Mouse (Mus musculus): Measurements from ENCODE around the gene 1700123O20Rik.

1700123O20Rik gene

DNA sequence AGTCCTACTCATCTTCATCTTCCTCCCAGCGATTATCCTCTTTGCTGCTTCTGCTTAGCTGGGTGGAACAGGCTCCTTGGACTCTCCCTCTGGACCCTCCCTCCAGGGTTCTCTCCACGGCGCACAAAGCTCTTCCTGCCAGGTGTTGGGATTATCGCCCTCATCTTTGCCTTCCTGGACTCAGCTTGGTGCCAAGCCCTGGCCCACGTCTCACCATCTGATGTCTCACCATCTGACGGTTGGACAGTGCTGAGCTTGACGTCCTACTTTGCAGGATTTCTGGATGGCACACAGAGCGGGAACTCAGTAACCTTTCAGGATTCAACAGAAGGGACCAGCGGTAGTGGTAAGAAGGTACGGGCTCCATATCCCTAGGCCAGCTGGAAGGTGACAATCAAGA, 35.7 kb downstream of the 1700123O20Rik start:
- in situ Hi-C loops (cut with MboI) = no loop called here

DNA sequence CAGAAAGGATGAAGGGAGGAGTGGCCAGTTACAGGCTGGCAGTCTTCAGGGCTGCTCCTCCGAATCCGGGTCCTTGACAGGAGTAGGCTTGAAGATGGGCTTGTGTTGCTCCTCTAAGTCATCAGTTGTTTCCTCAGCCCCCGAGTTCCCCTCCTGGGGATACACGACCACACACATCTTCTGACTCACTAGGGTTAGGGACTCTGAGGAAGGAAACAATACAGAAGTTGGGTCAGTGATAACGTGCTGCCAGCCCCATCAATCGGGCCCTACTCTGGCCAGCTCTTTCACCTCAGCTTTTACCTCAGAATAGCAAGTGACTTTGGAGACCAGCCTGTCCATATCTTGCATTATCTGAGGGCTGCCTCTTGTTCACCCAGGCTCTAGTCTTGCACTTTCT, 38.0 kb downstream of the 1700123O20Rik start:
- in situ Hi-C loops (cut with MboI) = no loop called here

DNA sequence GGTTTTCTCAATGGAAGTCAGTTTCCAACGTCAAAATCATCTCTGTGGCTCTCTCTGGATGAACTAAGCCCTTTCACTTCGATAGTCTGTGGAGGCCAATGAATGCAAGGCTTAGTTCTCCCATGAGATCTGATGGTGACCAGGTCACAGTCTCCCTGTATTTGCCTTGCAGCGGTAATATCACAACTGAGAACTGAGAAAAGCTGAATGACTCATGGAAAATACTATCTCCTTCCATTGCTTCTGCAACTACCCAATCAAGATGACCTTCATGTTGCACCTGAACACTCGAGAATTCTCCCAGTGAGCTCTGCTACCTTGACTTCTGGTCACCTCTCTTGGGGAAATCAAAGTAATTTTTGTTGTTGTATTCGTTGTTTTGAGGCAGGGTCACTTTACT, 41.5 kb downstream of the 1700123O20Rik start:
- in situ Hi-C loops (cut with MboI) = no loop called here

DNA sequence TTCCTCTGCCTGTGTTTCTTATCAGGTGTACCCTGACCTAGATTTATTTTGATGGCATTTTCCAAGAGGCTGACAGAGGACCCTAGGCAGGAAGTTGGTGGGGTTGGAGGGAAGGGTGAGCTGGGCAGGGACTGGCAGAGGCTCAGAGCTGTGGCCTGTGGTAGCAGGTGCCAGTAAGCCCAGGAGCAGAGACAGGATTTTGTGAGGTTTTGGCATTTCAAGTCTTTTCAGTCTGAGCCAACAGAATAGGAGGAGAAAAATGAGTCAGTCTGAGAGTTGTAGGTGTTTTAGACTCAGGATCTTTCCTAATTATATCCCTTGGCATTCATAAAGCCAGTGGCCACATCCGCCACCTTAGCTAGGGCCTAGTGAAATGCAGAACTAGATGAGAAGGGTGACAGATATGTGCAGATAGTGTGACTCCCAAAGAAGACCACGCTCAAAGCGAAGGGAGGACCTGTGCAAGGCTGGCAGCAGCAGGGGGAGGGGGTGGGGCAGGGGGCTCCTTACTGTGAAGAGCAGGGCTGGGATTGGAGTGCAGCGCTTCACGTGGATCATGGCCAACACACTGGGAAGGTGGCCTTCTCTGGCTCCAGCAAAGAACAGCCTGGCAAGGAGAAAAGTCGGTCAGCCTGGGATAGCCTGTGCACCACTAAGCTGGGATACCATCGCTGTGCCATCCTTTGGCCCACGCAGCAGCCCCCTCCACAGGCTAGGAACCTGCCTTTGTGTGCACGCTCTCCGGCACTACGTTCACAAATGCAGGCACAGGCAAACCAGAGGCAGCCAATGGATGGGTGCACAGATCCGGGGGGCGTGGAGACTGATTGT, 43.0 kb downstream of the 1700123O20Rik start:
- in situ Hi-C loops (cut with MboI) = no loop called here

DNA sequence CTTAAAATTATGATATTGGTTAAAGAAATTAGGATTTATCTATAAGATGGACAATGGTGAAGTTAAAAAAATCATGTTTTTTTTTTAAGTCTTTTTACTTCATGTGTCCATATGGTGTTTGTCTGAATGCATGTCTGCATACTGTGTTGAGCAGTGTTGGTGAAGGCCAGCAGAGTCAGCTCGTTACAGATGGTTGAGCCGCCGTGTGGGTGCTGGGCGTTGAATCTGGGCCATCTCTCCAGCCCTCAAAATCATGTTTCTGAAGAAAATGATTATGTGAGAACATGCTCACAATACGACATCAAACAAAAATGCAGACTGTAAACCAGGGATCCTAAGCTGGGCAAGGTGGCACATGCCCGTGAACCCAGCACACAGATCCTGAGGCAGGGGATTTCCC, 44.3 kb downstream of the 1700123O20Rik start:
- in situ Hi-C loops (cut with MboI) = no loop called here

DNA sequence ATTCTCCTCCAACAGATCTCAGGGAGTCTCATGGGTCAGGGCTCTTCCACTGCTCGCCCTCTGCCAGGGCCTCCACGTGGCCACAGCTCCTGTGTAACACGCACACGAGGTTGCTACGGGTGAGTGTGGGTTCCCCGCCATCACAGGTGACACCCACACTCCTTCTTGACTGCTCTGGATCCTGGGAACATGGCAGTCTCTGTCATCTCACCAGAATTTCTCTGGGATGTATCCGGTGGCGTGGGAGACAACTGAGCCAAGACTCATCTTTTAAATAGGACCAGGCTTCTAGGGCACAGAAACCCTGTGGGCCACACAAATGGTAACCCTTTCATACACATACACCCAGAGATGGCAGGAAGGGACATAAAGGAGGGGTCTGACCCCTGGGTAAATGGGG, 46.2 kb downstream of the 1700123O20Rik start:
- in situ Hi-C loops (cut with MboI) = no loop called here

DNA sequence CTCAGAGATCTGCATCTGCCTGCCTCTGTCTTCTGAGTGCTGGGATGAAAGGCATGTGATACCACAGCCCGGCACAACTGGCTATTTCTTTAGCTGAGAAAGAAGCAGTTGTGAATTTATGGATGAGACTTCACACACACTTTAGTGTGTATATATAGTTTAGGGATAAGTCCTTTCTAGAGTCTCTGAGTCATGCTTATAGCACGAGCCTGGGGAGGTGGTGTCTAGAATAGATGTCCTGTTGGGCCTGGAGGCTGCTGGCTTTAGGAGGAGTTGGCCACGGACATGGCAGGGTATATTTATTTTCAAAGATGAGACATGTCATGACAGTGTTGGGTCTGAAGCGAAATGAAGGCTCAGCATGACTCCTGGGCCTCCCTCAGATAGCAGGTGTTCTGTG, 48.0 kb downstream of the 1700123O20Rik start:
- in situ Hi-C loops (cut with MboI) = no loop called here

DNA sequence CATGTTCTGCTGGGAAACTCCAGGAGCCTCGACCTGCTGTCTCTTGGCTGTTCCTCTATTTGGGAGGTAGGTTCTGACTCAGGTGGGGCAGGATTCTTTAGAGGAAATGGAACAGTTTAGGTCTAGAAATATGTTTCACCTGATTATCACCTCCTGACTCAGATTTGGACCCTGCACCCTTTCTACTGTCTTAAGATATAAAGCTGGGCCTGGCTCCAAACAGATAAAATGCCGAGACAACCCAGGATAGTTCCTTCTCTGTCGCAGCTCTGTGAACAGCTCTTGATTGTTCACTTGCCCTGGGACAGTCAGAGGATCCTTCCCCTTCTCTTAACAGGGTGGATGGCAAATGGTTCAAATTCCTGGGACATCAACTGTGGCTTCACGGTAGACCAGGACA, 49.2 kb downstream of the 1700123O20Rik start:
- in situ Hi-C loops (cut with MboI) = no loop called here

DNA sequence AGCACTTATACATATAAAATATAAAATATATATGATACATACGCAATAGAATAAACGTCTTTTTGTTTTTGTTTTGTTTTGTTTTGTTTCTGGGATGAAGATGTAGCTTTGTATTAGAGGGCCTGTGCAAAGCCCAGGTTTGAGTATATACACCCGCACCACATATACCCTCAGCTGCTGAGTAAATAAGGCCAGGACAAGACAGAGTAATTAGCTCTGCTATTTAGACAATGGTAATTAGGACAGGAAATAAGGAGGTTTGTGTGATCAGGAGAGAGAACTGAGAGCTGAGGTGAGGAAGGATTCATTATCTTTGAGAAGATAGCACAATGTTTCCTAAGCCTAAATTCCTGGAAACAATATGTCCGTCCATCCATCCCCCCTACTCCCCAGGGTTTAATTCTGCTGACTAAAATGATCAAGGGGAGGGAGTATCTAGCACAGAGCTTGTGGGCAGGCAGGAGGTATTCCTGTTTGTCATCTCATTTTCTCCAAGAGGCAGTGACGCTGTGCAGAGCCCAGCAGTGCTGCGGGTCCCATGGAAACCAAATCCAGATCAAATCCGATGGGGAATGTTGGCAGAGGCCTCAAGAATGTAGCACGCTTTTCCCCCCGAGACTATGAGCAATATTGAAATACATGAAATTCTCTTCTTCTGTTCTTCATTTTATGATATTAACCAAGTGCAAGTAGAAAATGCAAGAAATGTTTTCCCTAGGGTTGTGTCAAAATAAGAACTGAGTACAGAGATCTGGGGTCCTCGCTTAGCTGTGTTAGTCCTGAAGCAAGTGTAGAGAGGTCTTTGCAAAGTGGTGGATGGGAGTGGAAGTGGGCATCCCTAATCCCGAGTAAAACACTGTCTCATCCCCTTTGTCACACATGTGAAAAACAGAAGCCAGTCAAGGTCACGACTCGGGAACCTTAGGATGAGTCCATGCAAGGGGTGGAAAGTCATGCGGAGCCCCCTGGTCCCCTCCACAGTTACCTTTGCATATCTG, 50.8 kb downstream of the 1700123O20Rik start:
- in situ Hi-C loops (cut with MboI) = no loop called here

DNA sequence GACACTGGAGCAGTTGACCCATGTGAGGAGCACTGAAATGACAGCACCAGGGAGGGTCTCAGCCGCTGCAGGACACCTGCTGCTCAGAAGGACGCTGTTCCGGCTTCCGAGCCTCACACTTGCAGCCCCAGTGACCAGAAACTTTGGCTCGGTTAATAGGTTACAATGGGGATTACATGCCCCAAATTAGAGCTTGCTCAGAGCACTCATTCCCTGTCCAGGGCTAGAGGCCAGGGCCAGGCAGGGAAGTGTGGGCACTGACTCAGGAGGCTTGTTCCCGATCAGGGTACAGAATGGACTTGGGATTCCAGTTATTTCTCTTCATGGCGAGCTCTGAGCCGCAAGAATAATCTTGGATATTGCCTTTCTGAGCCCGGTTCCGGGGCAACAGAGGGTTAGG, 51.6 kb downstream of the 1700123O20Rik start:
- in situ Hi-C loops (cut with MboI) = no loop called here
